Mouse (Mus musculus): ENCODE results near the gene Tctn1. TPM values are rescaled to one million over a fixed set of nuclear protein-coding genes. Genes with fewer than 3 reads are reported as not detected.

Tctn1 gene
- polyA plus RNA-seq (2012; rRNA removed) (1.7 and 2.0 TPM in 2 replicates), polyA plus RNA-seq (2014; fragmentation: Nextera tagmentation; extraction: Ambion mirVana) (0.50 and 0.58 TPM in 2 replicates)

DNA sequence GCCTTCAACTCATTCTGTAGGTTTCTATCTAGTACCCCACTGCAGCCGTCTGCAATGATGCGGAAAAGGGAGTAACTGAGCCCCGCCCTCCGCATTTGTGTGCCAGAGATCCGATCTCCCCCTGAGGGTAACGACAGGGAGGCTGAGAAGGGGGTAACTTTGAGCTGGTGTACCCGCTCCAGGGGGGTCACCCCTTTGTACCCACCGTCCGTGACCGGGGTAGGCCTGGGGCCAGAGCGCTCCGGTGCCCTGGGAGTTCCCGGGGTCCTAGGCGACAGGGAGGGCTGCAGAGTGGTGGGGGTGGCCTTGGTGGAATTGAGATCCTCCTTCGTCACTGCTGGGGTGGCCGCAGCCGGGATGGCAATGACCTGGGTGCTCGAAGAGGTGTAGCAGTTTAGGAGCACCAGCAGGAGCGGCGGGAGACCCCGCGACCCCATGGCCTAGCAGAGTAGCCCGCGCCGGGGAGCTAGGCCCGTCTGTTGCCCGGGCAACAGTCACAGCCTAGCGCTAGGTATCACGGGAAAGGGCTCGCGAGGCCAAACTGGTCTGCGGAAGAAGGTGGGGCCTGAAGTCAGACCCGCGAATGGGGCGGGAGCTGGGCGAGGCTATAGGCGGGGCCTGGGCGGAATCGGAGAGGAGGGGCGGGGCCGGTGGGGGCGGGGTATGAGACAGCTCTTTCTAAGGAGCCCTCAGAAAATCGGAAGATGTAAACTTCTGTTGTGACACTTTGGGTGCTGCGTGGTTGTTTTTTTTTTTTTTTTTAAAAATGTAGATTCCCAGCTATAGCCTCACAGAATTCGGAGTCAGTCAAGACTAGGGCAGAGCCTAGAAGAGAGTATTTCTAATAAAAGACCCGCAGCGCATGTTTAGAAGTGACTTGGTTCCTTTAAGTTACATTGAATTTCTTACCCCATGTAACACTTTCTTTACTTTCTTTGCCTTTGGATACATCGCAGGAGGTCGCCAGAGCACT, at the start of gene Tctn1:
Tctn1 (minus strand) TSS at position 528 of the 973 bp plus-strand sequence.
- TF ChIP-seq EP300 (IDR thresholded peaks at IDR 0.05; ENCODE audit: low read depth) (no peak), CTCF (IDR thresholded peaks at IDR 0.05; ENCODE audit: low read depth) (0 out of 2 replicates have a peak, but pooled peaks have one; percentile 4)
- Histone ChIP-seq H3K36me3 (replicated peaks; ENCODE audit: control insufficient read depth, insufficient read depth, low read depth) (no peaks in the 10 kb centered on the region), H3K27me3 (ENCODE audit: control insufficient read depth, insufficient read depth, low read length) (no peaks in the 10 kb centered on the region), H3K9me3 (ENCODE audit: control insufficient read depth, low read length) (no peaks in the 10 kb centered on the region), H3K9ac (replicated peaks) (peak within 1 kb of the TSS; percentile 61), H3K4me2 (ENCODE audit: low read depth) (peak within 1 kb of the TSS; percentile 81), H3K4me3 (ENCODE audit: insufficient read depth in 1 of 2, low read depth in 2 of 2, low read length in 2 of 2) (peak within 1 kb of the TSS; percentile 67 to 87), H3K27ac (peak within 1 kb of the TSS; percentile 1), H3K4me1 (replicated peaks; ENCODE audit: control insufficient read depth in 2 of 2, insufficient read depth in 2 of 2, low read length in 1 of 2) (peaks cover 7 to 16% of the 10 kb centered on the region in 2 experiments)
- 2% methylated on average over 49 of the region's 49 CpGs for WGBS (ENCODE audit: insufficient replicate concordance)
- ATAC-seq (ENCODE audit: insufficient read depth) (peak; percentile 98), DNase-seq (ENCODE audit: low read depth in 3 of 3, low spot score in 3 of 3) (peak; percentile 91 to 93 (median 92))

- TF ChIP-seq CTCF (IDR thresholded peaks at IDR 0.05; ENCODE audit: low read depth): no peak
- TF ChIP-seq EP300 (IDR thresholded peaks at IDR 0.05; ENCODE audit: low read depth): no peak
- no peak for ATAC-seq (ENCODE audit: insufficient read depth)
- peaks cover 3% of the 10 kb centered on the region; the same call in 1 of the 2 replicates for H3K36me3 ChIP-seq (replicated peaks; ENCODE audit: control insufficient read depth, insufficient read depth, low read depth)
- H3K4me3 ChIP-seq (ENCODE audit: insufficient read depth in 1 of 2, low read depth in 2 of 2, low read length in 2 of 2): no peak overlapping the region
- no peak overlapping the region for H3K27ac ChIP-seq
- no peaks in the 10 kb centered on the region for H3K9me3 ChIP-seq (ENCODE audit: control insufficient read depth, low read length)
- DNase-seq (ENCODE audit: low read depth in 3 of 3, low spot score in 3 of 3): no peak
- H3K4me2 ChIP-seq (ENCODE audit: low read depth): no peak overlapping the region
- no peaks in the 10 kb centered on the region for H3K27me3 ChIP-seq (ENCODE audit: control insufficient read depth, insufficient read depth, low read length)
- H3K9ac ChIP-seq (replicated peaks): no peak overlapping the region
- 77% methylated on average over 17 of the region's 17 CpGs for WGBS (ENCODE audit: insufficient replicate concordance)
- peaks cover 0 to 12% of the 10 kb centered on the region in 2 experiments; a peak in 2 of 4 replicates for H3K4me1 ChIP-seq (replicated peaks; ENCODE audit: control insufficient read depth in 2 of 2, insufficient read depth in 2 of 2, low read length in 1 of 2)
Observed at GRCm38 (mm10) chr5:122312942-122313684, 48.9 kb upstream of the Tctn1 start.

DNA sequence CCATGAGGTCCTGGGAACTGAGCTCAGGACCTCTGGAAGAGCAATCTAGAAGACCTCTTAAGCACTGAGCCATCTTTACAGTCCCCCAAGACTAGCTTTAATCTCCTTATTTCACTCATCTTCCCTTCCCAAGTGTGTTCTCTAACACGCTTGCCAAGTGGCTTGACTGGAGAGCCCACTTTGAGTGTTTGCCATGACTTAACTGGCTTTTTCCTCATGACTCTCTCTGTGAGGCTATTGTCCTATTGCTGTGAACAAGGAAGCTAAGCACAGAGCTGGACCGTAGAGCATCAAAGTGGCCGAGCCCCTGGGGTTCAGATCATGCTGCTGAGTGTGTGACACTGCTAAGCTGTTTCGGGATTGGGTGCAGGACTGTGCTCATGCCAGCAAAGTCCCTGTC, 48.1 kb upstream of the Tctn1 start:
- WGBS (ENCODE audit: insufficient replicate concordance): 78% methylated on average over 4 of the region's 4 CpGs
- no peak overlapping the region for H3K4me2 ChIP-seq (ENCODE audit: low read depth)
- ATAC-seq (ENCODE audit: insufficient read depth) (no peak), DNase-seq (ENCODE audit: low read depth in 3 of 3, low spot score in 3 of 3) (no peak)
- H3K36me3 ChIP-seq (replicated peaks; ENCODE audit: control insufficient read depth, insufficient read depth, low read depth): peaks cover 4% of the 10 kb centered on the region; the same call in 1 of the 2 replicates
- H3K4me1 ChIP-seq (replicated peaks; ENCODE audit: control insufficient read depth in 2 of 2, insufficient read depth in 2 of 2, low read length in 1 of 2): peaks cover 0 to 12% of the 10 kb centered on the region in 2 experiments; a peak in 2 of 4 replicates
- no peaks in the 10 kb centered on the region for H3K9me3 ChIP-seq (ENCODE audit: control insufficient read depth, low read length)
- H3K27me3 ChIP-seq (ENCODE audit: control insufficient read depth, insufficient read depth, low read length): no peaks in the 10 kb centered on the region
- no peak overlapping the region for H3K27ac ChIP-seq
- TF ChIP-seq EP300 (IDR thresholded peaks at IDR 0.05; ENCODE audit: low read depth) (no peak), CTCF (IDR thresholded peaks at IDR 0.05; ENCODE audit: low read depth) (no peak)
- H3K4me3 ChIP-seq (ENCODE audit: insufficient read depth in 1 of 2, low read depth in 2 of 2, low read length in 2 of 2): no peak overlapping the region
- no peak overlapping the region for H3K9ac ChIP-seq (replicated peaks)

- peaks cover 4% of the 10 kb centered on the region; the same call in 1 of the 2 replicates for H3K36me3 ChIP-seq (replicated peaks; ENCODE audit: control insufficient read depth, insufficient read depth, low read depth)
- ATAC-seq (ENCODE audit: insufficient read depth) (no peak), DNase-seq (ENCODE audit: low read depth in 3 of 3, low spot score in 3 of 3) (no peak)
- TF ChIP-seq EP300 (IDR thresholded peaks at IDR 0.05; ENCODE audit: low read depth) (no peak), CTCF (IDR thresholded peaks at IDR 0.05; ENCODE audit: low read depth) (no peak)
- no peaks in the 10 kb centered on the region for H3K27me3 ChIP-seq (ENCODE audit: control insufficient read depth, insufficient read depth, low read length)
- H3K27ac ChIP-seq: no peak overlapping the region
- H3K9ac ChIP-seq (replicated peaks): no peak overlapping the region
- 61% methylated on average over 7 of the region's 7 CpGs for WGBS (ENCODE audit: insufficient replicate concordance)
- no peaks in the 10 kb centered on the region for H3K9me3 ChIP-seq (ENCODE audit: control insufficient read depth, low read length)
- peaks cover 0 to 12% of the 10 kb centered on the region in 2 experiments; a peak in 2 of 4 replicates for H3K4me1 ChIP-seq (replicated peaks; ENCODE audit: control insufficient read depth in 2 of 2, insufficient read depth in 2 of 2, low read length in 1 of 2)
- H3K4me2 ChIP-seq (ENCODE audit: low read depth): no peak overlapping the region
- no peak overlapping the region for H3K4me3 ChIP-seq (ENCODE audit: insufficient read depth in 1 of 2, low read depth in 2 of 2, low read length in 2 of 2)
Observed at GRCm38 (mm10) chr5:122311692-122312091, 47.4 kb upstream of the Tctn1 start.
